Mouse (Mus musculus) neural tube, embryonic 10.5 days (tissue): ENCODE results near the gene Inka1.
"Not testable (repeated sequence)": the region's sequence is repeated elsewhere in the genome, so short reads cannot be mapped to it uniquely, and the experiment has no call there.

Experiments
- DNase-seq: peaks from one replicate; pipeline ENCODE4 v3.0.0-alpha.2; 2017; ENCODE audit warnings: low spot score; ENCODE audit errors: extremely low spot score

Inka1 gene

DNA sequence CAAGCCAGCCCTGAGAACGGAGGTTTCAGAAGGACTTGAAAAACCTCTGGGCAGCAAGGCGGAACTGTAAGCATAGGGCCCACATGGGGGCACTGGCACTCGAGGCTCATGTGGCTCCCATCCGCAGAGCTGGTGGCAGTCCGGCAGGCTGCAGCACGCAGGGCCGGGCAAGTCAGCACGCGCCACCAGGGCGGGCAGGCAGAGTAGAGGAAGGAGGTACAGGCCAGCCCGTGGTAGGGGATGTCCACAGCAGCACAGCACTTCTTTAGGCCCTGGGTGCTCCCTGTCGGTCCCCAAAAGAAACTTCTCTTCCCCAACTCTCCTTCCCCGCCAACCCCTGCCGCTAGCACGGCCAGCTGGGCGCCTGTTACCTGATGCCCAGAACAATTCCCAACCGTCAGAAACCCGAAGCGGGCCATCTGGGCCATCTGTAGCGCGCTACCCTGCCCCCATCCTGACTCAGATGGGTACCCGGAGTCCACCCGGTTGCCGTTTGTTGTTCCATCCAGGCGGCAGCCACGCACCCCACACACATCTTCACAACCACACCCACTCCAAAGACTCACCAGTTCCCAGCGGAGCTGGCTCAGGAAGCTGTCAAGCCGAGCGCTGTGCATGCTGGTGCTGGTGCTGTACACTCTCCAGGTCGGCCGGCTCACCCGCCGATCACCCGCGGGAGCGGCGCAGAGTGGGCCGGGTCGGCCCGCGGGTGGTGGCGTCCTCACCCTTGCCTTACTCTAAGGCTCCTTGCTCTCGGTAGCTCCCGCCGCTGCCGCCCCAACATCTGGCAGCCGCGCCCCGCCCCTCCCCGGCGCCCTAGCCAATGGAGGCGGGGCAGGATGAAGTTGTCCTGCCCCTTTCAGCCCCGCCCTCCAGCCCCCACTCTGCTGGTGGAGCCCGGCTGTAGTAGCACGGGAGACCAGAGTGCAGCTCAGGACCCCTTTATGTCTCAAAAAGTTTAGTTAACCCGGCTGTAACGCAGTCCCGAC, at the start of gene Inka1:
Inka1 (minus strand) TSS at position 749 of the 989 bp plus-strand sequence.
- peak; percentile 90 for DNase-seq

DNA sequence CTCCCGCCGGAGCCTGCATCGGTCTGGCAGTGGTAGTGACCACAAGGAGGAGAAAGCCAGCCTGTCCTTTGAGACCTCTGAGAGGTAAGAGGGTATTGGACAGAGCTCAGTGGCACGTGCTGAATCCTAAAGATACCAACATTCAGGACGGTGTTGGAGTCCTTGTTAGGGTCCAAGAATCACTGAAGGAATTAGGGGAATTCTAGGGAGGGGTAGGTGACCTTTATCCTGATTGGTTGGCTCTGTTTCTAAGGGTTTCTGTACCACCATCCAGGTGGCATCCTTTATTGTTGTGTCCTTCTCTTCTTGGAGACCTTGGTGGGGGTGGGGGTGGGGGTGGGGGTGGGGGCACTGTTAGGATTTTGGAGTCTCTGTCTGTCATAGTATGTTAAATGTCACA, 46.4 kb upstream of the Inka1 start:
- no peak for DNase-seq

DNA sequence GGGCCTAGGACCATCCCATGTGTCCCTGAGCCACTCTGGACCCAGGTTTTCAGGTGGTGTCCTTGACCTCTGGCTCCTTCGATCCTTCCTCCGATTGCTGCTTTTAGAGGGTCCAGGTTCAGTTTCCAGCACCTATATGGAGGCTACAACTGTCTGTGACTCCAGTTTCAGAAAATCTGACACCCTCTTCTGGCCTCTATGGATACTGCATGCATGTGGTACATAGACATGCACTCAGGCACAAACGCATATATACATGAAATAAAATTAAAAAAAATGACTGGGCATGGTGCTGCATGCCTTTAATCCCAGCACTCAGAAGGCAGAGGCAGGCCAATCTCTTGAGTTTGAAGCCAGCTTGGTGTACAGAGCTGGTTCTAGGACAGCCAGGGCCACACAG, 42.2 kb upstream of the Inka1 start:
- no peak for DNase-seq

DNA sequence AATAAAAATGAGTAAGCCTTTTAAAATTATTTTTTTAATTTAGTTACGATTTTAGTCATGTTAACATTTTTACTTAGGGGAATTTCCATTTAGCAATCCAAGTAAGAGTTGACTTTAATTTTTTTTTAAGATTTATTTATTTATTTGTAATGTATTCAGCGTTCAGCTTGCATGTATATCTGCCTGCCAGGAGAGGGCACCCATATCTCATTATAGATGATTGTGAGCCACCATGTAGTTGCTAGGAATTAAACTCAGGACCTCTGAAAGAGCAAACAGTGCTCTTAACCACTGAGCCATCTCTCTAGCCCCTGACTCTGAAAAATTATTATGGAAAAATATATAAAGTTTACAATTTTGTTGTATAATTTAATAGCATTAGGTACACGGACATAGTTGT, 40.9 kb upstream of the Inka1 start:
- no peak for DNase-seq

DNA sequence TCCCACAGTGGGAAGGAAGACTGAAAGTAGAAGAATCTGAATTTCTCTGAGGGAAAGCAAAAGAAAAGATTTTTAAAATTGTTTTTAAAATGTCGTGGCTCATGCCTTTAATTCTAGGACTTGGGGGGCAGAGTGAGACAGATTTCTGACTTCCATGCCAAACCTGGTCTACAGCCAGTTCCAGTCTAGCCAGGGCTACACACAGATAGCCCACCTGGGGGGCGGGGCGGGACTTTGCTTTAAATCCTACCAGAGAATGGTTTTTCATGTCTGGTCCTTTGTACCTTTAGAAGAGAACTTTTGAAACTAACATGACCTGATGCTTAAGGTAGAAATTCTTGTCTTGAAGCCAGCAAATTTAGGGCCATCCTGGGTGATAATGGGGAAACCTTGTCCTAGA, 37.5 kb upstream of the Inka1 start:
- DNase-seq: no peak

DNA sequence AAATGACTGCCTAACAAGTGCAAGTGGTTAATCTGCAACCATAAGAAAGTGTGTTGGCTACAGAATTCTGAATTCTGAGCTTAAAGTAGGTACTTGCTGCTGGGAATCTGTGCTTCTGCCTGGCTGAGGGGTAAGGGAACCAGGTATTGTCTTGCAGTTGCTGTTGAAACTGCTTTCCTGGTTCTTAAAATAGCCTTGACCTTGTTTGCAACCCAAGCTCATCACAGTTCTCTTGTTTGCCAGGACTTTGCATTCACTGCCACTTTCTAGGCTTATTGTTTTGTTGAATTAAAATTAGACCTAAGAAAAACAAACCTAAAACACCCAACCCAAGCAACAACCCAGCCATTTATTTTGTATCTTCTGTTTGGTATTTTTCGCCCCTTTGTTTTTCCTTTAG, 35.1 kb upstream of the Inka1 start:
- no peak for DNase-seq

DNA sequence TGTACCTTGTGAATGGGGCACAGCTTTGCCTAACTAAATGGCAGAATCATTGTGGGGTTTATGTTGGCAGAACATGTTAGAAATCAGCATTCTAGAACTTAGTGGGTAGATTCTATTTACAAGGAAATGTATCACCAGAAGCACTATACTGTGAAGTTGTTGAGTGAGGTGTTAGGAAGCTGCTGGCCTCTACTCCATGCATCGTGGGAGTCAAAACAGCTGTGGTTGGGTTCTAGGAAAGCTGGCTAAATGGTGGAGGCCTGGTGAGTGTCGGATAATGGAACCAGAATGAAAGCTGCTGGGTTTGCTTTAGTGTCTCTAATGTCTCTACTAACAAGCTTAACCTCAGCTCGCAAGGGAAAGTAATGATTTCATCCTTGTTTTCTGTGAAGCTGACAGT, 31.4 kb upstream of the Inka1 start:
- no peak for DNase-seq

DNA sequence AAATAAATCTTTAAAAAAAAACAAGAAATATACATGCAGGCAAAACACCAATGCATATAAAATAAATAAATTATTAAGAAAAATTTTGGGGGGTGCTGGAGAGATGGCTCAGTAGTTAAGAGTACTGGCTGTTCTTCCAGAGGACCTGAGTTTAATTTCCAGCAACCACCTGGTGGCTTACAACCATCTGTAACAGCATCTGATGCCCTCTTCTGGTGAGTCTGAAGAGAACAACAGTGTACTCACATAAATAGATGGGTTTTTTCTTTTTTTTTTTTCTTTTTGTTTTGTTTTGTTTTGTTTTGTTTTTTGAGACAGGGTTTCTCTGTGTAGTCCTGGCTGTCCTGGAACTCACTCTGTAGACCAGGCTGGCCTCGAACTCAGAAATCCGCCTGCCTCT, 27.9 kb upstream of the Inka1 start:
- not testable (repeated sequence) for DNase-seq

DNA sequence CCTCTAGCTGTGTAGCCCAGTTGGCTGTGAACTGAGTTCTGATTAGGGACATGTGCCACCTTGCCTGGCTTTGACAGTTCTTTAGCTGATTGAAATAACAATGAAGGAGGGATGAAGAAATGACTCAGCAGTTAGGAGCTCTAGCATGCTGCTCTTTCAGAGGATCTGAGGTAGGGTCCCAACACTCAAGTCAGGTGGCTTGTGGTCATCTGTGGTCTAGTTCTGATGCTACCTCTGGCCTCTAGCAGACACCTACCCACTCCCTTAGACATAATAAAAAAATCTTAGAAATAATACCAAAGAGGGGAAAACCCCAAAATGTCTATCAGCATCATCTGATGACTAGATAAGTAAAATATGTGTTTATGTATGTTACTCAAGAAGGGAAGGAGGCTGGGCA, 24.7 kb upstream of the Inka1 start:
- DNase-seq: no peak

DNA sequence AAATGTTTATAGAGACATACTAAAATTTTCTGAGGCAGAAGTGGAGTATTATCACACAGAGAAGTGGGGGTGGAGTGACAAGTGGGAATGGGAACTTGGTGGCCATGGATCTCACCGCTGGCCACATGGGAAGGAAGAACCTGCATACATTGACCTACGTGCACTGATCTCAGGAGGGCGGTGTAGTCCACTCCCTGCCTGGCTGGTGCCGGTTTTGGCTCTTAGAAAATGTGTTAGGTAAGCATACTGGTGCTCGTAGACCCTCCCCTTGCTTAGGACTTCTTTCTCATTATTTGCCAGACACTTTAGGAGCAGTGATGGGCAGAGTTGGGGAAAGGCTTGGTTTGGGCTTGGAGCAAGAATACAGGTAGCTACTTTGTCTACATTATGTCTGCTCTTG, 22.4 kb upstream of the Inka1 start:
- no peak for DNase-seq

DNA sequence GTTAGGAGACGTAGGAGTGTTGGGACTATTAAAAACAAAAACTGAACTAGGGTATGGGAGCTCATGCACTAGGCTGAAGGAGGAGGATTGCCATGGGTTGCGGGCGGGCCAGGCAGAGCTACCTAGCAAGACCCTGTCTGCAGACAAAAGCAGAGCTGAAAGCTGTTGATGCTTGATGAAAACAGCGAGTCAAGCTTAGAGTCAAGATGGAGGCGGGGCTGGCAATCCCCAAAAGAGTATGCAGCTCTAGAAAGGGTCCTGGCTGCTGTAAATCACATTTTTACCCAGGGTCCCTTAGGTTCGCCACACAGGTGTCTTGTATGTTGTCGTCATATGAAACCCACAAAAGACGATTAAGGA, 17.8 kb upstream of the Inka1 start:
- DNase-seq: no peak

DNA sequence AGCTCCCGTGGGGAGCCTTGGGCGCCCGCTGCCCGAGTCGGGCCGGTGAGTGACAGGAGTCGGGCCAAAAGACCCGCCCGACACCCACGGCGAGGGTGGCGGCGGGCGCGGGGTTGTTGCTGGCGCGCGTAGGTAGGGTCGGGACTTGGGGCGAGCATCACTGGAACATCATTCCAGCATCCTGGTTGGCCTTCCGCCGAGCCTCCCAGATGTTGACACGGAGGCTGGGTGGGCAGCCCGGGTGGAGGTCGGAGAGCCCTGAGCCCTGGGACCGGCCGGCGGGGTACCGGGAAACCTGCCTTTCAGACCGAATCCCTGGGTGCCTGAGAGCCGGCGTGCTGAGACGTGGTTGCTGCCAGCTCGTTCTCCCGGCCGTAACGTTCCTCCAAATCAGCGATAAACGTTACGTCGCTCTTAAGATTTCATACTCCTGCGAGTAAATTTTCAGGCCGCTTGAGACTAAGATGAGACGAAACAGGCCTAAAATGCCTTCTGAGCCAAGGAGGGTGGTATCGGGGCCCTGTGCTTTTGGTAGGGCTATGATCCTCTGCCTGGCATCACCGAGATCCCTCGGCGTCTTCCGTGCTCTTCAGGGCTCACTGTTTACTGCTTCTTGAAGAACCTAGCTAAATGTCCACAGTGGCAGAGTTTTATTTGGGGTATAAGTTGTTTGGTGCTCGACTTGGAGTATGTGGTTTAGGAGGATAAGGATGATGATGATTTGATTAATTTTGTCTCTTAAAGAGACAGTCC, 17.3 kb upstream of the Inka1 start:
- no peak for DNase-seq

DNA sequence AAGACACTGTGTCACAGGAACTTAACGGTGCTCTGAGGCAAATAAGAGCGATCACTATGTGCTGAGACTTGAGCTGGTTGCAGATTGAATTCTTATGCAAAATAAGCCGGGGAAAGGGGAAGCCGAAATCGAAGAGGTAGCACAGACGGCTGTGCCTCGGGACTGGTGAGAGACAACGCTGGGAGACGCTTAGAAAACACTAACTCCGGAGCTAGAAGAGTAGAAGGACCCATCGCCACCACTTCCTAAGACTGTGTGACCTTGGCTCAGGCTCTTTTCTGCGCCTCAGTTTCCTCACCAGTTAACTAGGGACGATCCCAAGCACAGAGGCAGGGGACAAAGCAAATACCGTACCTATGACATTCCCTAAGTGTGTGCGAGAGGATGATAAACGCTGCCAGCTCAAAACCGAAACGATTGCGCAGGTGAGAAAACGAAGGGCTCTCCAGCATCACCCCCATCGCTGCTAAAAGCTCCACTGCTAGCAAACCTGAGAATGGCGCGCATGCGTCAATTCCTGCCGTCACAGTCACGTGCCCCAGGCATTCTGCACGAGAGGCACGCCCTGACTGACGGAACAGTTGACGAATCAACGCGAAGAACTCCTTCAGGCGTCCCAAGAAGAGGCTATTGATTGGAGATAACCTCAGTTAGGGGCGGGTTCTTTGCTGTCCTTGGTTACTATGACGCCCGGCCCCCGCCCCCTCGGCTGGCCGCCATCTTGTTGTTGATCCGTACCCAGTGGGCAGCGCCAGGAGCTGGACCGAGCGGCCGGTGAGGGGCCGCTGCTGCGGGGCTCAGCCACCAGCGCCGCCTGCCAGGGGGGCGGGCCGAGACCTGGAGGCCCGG, 16.5 kb upstream of the Inka1 start, which contains the start of gene Ip6k1:
Ip6k1 (plus strand) TSS at position 580 of the 849 bp plus-strand sequence.
- peak; percentile 99 for DNase-seq

DNA sequence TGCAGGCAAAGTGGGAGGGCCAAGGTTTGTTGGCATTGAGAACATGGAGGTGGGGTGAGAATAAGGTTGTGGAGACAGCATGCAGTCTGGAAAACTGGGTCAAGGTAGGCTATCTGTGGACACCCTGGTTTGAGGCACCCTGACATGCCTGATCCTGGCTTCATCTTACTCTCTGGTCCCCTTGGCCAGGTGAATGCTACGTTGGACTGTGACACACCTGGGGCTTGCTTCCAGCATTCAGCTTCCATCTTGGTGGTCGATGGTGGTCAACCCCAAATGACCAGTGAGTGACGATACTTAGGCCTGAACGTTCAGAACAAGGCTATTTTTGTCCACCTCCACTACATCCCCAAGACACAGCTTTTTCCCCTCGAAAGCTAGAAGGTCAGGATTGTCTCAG, 10.4 kb upstream of the Inka1 start, which contains the start of gene Gm20662:
Gm20662 (plus strand) TSS at position 301 of the 400 bp plus-strand sequence.
- DNase-seq: no peak

DNA sequence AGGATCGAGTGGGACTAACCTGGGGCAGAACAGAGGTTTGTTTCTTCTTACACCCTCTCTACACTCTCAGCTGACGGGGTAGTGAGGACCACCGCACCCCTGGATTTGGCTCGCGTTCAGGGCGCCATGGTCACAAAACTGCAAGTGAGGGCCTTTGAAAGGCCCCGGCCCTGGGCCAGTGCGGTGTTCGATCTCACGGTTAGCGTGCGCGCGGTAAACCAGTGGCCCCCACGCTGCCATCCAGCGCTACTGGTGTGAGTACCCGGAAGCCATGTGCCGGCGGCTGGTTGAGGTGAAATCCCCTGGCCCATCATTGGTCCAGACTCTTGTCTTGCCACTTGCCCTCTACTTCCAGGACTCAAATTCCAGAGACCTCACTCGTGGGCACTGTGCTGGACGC, 9.8 kb upstream of the Inka1 start:
- DNase-seq: no peak

DNA sequence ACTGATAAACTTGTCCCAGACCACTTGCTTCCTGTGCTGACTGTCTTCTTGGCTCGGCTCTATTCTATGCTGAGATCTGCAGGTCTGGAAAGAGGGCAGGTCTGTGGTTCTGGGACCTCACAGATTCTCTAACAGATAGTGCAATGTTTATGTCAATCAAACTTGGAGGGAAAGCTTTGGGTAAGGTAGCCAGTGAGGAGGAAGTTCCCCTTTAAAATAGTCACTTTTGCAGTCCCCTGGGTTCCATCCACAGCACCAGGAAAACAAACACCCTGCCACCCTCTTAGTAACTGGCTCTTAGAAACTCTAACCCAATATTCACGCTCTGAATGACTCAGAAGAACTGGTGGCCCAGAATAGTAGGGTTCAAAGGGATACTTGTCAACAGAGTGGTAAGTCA, 8.8 kb upstream of the Inka1 start:
- no peak for DNase-seq

DNA sequence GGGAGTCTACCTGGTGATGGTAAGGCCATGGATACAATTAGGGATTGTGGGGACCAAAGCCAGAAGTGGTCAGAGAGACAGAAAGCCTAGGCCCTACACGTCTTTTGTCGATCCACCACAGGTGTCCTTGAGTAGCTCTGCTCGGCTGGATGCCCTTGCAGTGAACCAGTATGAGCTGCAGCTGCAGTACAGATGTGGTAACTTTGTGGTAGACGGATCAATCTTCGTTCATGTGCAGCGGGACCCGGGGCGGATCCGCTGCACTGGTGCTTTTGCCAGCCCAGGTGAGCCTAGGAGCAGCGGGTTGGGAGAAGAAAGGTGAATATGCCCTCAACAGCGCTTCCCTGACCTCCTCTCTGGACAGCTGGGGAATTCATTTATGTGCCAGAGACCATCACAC, 7.3 kb upstream of the Inka1 start:
- DNase-seq: no peak

DNA sequence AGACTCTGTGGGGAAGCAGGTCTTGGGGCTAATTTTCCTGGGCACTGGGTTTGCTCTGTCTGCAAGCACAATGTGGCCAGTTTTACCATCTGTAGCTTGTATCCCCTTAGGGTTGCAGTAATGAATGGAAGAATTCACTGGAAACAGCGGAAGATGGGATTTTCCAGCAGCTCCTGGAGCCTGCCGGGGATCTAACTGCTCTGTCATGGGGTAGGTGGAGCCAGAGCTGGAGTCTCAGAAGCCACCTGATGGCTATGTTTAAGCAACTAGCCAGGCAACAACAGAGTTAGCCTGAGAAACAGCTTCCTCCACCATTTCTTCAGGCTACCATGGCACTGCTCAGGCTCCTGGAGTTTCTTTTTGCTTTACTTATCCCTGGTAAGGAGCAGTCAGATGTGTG, 6.5 kb upstream of the Inka1 start, which contains the start of gene Cdhr4:
Cdhr4 (plus strand) TSS at position 301 of the 400 bp plus-strand sequence.
- DNase-seq: no peak

DNA sequence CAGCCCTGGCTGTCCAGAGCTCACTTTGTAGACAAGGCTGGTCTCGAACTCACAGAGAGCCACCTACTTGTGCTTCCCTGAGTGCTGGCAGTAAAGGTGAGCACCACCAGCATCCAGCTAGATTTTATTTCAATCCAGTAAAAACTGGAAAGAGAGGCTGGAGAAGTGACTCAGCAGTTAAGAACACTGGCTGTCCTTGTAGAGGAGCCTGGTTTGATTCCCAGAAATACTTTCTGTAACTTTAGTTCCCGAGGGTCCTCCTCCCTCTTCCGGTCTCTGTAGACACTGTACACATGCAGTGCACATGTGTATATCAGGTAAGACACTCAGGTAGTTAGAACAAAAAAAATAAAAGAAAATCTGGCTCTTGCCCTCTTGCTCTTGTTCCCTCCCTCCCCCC, 2.3 kb upstream of the Inka1 start:
- no peak for DNase-seq

DNA sequence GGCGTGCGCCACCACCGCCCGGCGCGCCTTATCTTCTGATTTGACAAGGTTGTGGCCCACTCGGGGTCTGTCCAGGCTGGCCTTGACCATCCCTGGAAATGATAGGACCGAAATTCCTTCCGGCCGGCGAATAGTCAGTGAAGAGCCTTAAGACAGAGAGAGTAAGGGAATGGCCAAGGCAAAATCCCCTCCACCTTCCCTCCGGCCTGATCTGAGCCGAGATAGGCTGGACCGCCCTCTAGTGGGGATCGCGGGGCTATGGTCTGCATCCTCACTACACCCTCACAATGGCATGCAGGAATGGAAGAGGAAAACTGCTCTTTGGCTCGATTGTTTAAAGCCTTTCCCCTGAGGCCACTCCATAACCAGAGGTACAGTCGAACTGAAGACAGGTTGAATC, 697 bp upstream of the Inka1 start:
- DNase-seq: peak; percentile 85

DNA sequence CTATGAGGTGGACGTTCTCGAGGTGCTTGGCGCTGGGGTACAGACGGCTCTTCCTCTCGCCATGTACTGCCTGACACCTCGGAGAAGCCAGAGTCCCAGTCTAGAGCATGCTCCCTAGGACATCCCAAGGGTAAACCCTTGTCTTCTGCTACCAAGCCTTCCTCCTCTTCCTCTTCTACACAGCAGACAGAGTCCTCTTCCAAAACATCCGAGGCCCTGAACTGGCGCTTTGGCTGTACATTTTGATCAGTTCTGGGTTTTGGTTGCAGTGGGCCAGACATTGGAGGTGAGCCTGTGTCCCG, 974 bp downstream of the Inka1 start:
- DNase-seq: no peak
